Mouse (Mus musculus) limb, embryonic 11.5 days (tissue): ENCODE data around the gene Hnrnpm. TPM values are rescaled to one million over a fixed set of nuclear protein-coding genes. Genes with fewer than 3 reads are reported as not detected.

Source experiments
- ATAC-seq: fragments of 200-750 bp; cut with Nextera tagmentation; 2 replicates; pipeline ENCODE4 v1.8.0; 2017; ENCODE audit warnings: low read depth; ENCODE audit not compliant: insufficient number of reproducible peaks, low FRiP score, low TSS enrichment
- DNase-seq: peaks from one replicate; pipeline ENCODE4 v3.0.0-alpha.2; 2015; ENCODE audit warnings: low spot score
- H3K27ac ChIP-seq: fragments of 300-500 bp; sonication (generic); replicated peaks from 2 replicates; pipeline ENCODE4 v1.5.1; 2014; ENCODE audit warnings: low read depth, mild to moderate bottlenecking, low read length
- H3K27me3 ChIP-seq: fragments of 300-500 bp; sonication (generic); 2 replicates; pipeline ENCODE4 v1.6.1; 2014; ENCODE audit warnings: mild to moderate bottlenecking, low read length, mixed read lengths; ENCODE audit not compliant: control insufficient read depth, insufficient read depth
- H3K36me3 ChIP-seq: fragments of 300-500 bp; sonication (generic); 2 replicates; pipeline ENCODE4 v1.6.1; 2014; ENCODE audit warnings: mild to moderate bottlenecking, low read length, moderate library complexity, mixed read lengths; ENCODE audit not compliant: control insufficient read depth, insufficient read depth
- H3K4me1 ChIP-seq: fragments of 300-500 bp; sonication (generic); 2 replicates; pipeline ENCODE4 v1.6.1; 2014; ENCODE audit warnings: low read length, mixed read lengths; ENCODE audit not compliant: control insufficient read depth, insufficient read depth
- H3K4me2 ChIP-seq: fragments of 300-500 bp; sonication (generic); 2 replicates; pipeline ENCODE4 v1.6.1; 2014; ENCODE audit warnings: low read depth, mild to moderate bottlenecking, moderate library complexity; ENCODE audit not compliant: severe bottlenecking
- H3K4me3 ChIP-seq: fragments of 300-500 bp; sonication (generic); 2 replicates; pipeline ENCODE4 v1.5.1; 2014; ENCODE audit warnings: low read depth, low read length
- H3K9ac ChIP-seq: fragments of 300-500 bp; sonication (generic); 2 replicates; pipeline ENCODE4 v1.6.1; 2014; ENCODE audit warnings: mild to moderate bottlenecking, low read length
- H3K9me3 ChIP-seq: fragments of 300-500 bp; sonication (generic); 2 replicates; pipeline ENCODE4 v1.6.1; 2016; ENCODE audit warnings: low read length; ENCODE audit not compliant: control insufficient read depth
- WGBS: fragments of 180-500 bp; shearing (Covaris S2); extraction: QIAGEN DNeasy Blood & Tissue Kit; methylation state at CpG from one replicate; pipeline ENCODE4 v1.1.7; 2014; 5-methylcytosine and 5-hydroxymethylcytosine counted together
- polyA plus RNA-seq: library from polyadenylated mRNA; unstranded; fragments of >200 nt; fragmentation: Nextera tagmentation; extraction: Ambion mirVana; gene quantifications from 2 replicates; pipeline ENCODE4 v1.2.1, GENCODE M21; 2014

Gene Hnrnpm
- polyA plus RNA-seq, 1 experiment from 2014 or later, result 644 TPM

- peak overlapping the region; percentile 98 for H3K4me2 ChIP-seq
- H3K27me3 ChIP-seq, result no peaks in the 10 kb centered on the region
- peaks cover 15% of the 10 kb centered on the region for H3K4me1 ChIP-seq
- H3K9me3 ChIP-seq, result no peaks in the 10 kb centered on the region
- under 1% methylated on average over 39 of the region's 44 CpGs for WGBS
- peak overlapping the region; percentile 100 for H3K9ac ChIP-seq
- peak overlapping the region; percentile 86 for H3K27ac ChIP-seq
- H3K4me3 ChIP-seq, result peak overlapping the region; percentile 94
- peaks cover 2% of the 10 kb centered on the region; the same call in 1 of the 2 replicates for H3K36me3 ChIP-seq
- ATAC-seq (peak; percentile 58), DNase-seq (peak; percentile 75)
Observed at GRCm38 (mm10) chr17:33684671-33685231, 1.9 kb downstream of the Hnrnpm start.

GRCm38 (mm10) chr17:33681767-33682166 lies 4.9 kb downstream of the Hnrnpm start:
- H3K9me3 ChIP-seq, result no peaks in the 10 kb centered on the region
- no peak overlapping the region for H3K9ac ChIP-seq
- H3K4me3 ChIP-seq, result no peak overlapping the region
- H3K4me1 ChIP-seq, result peaks cover 15% of the 10 kb centered on the region
- ATAC-seq, result no peak
- no peaks in the 10 kb centered on the region for H3K27me3 ChIP-seq
- no peak for DNase-seq
- H3K4me2 ChIP-seq, result no peak overlapping the region
- peaks cover 5% of the 10 kb centered on the region; the same call in 1 of the 2 replicates for H3K36me3 ChIP-seq
- H3K27ac ChIP-seq, result no peak overlapping the region

GRCm38 (mm10) chr17:33678771-33679170 lies 7.9 kb downstream of the Hnrnpm start:
- Histone ChIP-seq H3K9me3 (no peaks in the 10 kb centered on the region), H3K4me3 (no peak overlapping the region), H3K36me3 (peaks cover 7% of the 10 kb centered on the region; the same call in 1 of the 2 replicates)

GRCm38 (mm10) chr17:33676086-33676485 lies 10.6 kb downstream of the Hnrnpm start:
- ATAC-seq (no peak), DNase-seq (no peak)
- H3K27ac ChIP-seq, result no peak overlapping the region
- no peak overlapping the region for H3K9ac ChIP-seq
- no peak overlapping the region for H3K4me2 ChIP-seq
- no peak overlapping the region for H3K4me3 ChIP-seq
- 90% methylated on average over 2 of the region's 2 CpGs for WGBS
- no peaks in the 10 kb centered on the region for H3K4me1 ChIP-seq
- H3K27me3 ChIP-seq, result no peaks in the 10 kb centered on the region
- no peaks in the 10 kb centered on the region for H3K9me3 ChIP-seq
- H3K36me3 ChIP-seq, result peaks cover 7% of the 10 kb centered on the region; the same call in 1 of the 2 replicates

More at GRCm38 (mm10) chr17:33678771-33679170, 7.9 kb downstream of the Hnrnpm start:
- H3K27ac ChIP-seq, result no peak overlapping the region
- H3K4me2 ChIP-seq, result no peak overlapping the region
- H3K9ac ChIP-seq, result no peak overlapping the region
- peaks cover 11% of the 10 kb centered on the region for H3K4me1 ChIP-seq
- ATAC-seq (no peak), DNase-seq (no peak)
- H3K27me3 ChIP-seq, result no peaks in the 10 kb centered on the region

GRCm38 (mm10) chr17:33675452-33675851 lies 11.2 kb downstream of the Hnrnpm start:
- Histone ChIP-seq H3K4me1 (no peaks in the 10 kb centered on the region), H3K27ac (no peak overlapping the region), H3K27me3 (no peaks in the 10 kb centered on the region), H3K4me3 (no peak overlapping the region), H3K4me2 (no peak overlapping the region), H3K9me3 (no peaks in the 10 kb centered on the region), H3K36me3 (peaks cover 7% of the 10 kb centered on the region; the same call in 1 of the 2 replicates), H3K9ac (no peak overlapping the region)
- DNase-seq (no peak), ATAC-seq (no peak)

GRCm38 (mm10) chr17:33673837-33674236 lies 12.8 kb downstream of the Hnrnpm start:
- 84% methylated on average over 1 of the region's 1 CpGs for WGBS
- Histone ChIP-seq H3K4me1 (no peaks in the 10 kb centered on the region), H3K9me3 (no peaks in the 10 kb centered on the region), H3K36me3 (peaks cover 9% of the 10 kb centered on the region; the same call in 1 of the 2 replicates), H3K9ac (no peak overlapping the region), H3K4me2 (no peak overlapping the region), H3K27me3 (no peaks in the 10 kb centered on the region), H3K4me3 (no peak overlapping the region), H3K27ac (no peak overlapping the region)
- DNase-seq (no peak), ATAC-seq (no peak)

- Histone ChIP-seq H3K36me3 (peaks cover 17% of the 10 kb centered on the region; the same call in 1 of the 2 replicates), H3K4me3 (no peak overlapping the region)
Observed at GRCm38 (mm10) chr17:33669681-33670080, 17.0 kb downstream of the Hnrnpm start.

GRCm38 (mm10) chr17:33666813-33667212 lies 19.8 kb downstream of the Hnrnpm start:
- Histone ChIP-seq H3K27me3 (no peaks in the 10 kb centered on the region), H3K4me2 (no peak overlapping the region), H3K4me1 (no peaks in the 10 kb centered on the region), H3K4me3 (no peak overlapping the region), H3K27ac (no peak overlapping the region), H3K9me3 (no peaks in the 10 kb centered on the region), H3K9ac (no peak overlapping the region), H3K36me3 (peaks cover 19% of the 10 kb centered on the region; the same call in 1 of the 2 replicates)
- DNase-seq (no peak), ATAC-seq (no peak)
- 92% methylated on average over 3 of the region's 3 CpGs for WGBS

More at GRCm38 (mm10) chr17:33669681-33670080, 17.0 kb downstream of the Hnrnpm start:
- Histone ChIP-seq H3K9ac (no peak overlapping the region), H3K27me3 (no peaks in the 10 kb centered on the region), H3K4me2 (no peak overlapping the region), H3K9me3 (no peaks in the 10 kb centered on the region), H3K4me1 (no peaks in the 10 kb centered on the region), H3K27ac (no peak overlapping the region)
- 95% methylated on average over 3 of the region's 3 CpGs for WGBS
- ATAC-seq (no peak), DNase-seq (no peak)
